Mouse (Mus musculus): ENCODE data around the gene Ube2z.

Ube2z gene

DNA sequence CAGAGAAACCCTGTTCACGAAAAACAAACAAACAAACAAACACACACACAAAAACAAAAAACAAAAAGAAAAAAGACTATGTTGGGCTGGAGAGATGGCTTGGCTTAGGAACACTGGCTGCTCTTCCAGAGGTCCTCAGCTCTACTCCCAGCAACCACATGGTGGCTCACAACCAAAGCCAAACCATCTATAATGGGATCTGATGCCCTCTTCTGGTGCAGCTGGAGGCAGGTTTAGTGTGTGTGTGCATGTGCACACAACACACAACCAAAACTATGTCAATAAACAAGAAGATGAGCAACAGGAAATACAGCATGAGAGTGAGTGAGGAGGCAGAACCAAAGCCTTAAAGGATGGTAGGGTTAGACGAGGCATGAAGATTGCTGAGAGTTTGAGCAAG is 33.5 kb downstream of the Ube2z start:
- Histone ChIP-seq H3K4me3 (replicated peaks; ENCODE audit: low read length) (no peak overlapping the region), H3K36me3 (ENCODE audit: insufficient read depth, low read length) (peaks cover 4% of the 10 kb centered on the region; the same call in 1 of the 2 replicates), H3K27me3 (ENCODE audit: insufficient read depth, low read length) (0 out of 2 replicates have a peak, but pooled peaks cover 8% of the 10 kb centered on the region), H3K4me1 (replicated peaks; ENCODE audit: low read depth, low read length) (peaks cover 29% of the 10 kb centered on the region), H3K9me3 (ENCODE audit: low read length) (no peaks in the 10 kb centered on the region)
- TF ChIP-seq NANOG (IDR thresholded peaks at IDR 0.05; ENCODE audit: borderline replicate concordance, low read length) (no peak), POU5F1 (IDR thresholded peaks at IDR 0.05; ENCODE audit: borderline replicate concordance, low read length) (no peak), CTCF (conservative IDR thresholded peaks at IDR 0.05; ENCODE audit: low read length) (peak; percentile 30; the same call in 1 of the 2 replicates)

DNA sequence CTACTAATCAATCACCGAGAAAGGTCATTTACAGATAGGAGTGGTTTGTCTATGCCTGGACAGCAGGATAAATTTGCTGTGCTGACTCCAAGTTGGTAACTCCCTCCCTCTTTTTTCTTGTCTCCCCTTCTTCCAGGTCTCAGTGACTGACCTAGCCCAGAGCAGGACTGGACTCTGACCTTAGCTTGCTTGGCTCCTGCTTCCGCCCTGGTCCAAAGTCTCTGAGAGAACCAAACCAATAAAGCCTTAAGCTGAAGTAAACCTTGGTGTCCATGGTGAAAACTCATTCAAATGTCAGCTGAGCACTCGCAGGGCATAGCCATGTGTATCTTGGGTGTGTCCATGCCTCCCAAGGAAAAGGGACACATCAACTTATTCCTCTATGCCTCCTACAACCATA is 34.6 kb downstream of the Ube2z start:
- Histone ChIP-seq H3K4me3 (replicated peaks; ENCODE audit: low read length) (no peak overlapping the region), H3K27me3 (ENCODE audit: insufficient read depth, low read length) (0 out of 2 replicates have a peak, but pooled peaks cover 8% of the 10 kb centered on the region), H3K36me3 (ENCODE audit: insufficient read depth, low read length) (no peaks in the 10 kb centered on the region), H3K9me3 (ENCODE audit: low read length) (no peaks in the 10 kb centered on the region), H3K4me1 (replicated peaks; ENCODE audit: low read depth, low read length) (peaks cover 23% of the 10 kb centered on the region)
- TF ChIP-seq POU5F1 (IDR thresholded peaks at IDR 0.05; ENCODE audit: borderline replicate concordance, low read length) = no peak
- TF ChIP-seq CTCF (conservative IDR thresholded peaks at IDR 0.05; ENCODE audit: low read length) = no peak
- TF ChIP-seq NANOG (IDR thresholded peaks at IDR 0.05; ENCODE audit: borderline replicate concordance, low read length) = no peak

DNA sequence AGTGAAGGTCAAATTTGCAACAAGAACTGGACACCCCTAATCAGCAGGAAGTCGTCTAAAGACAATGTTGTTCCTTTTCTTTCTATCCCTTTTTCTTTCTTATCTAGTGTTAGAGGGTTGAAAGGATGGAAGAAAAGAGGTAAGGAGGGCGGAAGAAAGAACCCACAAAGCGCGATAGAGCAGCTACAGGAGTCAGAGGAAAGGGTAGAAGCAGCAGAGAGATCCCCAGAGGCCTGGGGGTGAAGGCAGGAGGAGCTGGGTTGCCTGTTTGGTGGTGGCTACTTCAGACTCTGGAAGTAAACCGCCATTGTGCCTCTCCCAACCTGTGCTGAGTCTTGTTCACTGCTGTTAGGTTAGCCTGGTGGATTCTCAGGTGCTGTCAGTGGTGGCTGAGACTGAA is 37.1 kb downstream of the Ube2z start:
- Histone ChIP-seq H3K36me3 (ENCODE audit: insufficient read depth, low read length) (no peaks in the 10 kb centered on the region), H3K9me3 (ENCODE audit: low read length) (no peaks in the 10 kb centered on the region), H3K27me3 (ENCODE audit: insufficient read depth, low read length) (0 out of 2 replicates have a peak, but pooled peaks cover 8% of the 10 kb centered on the region), H3K4me3 (replicated peaks; ENCODE audit: low read length) (no peak overlapping the region), H3K4me1 (replicated peaks; ENCODE audit: low read depth, low read length) (peaks cover 15% of the 10 kb centered on the region; the same call in 1 of the 2 replicates)
- TF ChIP-seq CTCF (conservative IDR thresholded peaks at IDR 0.05; ENCODE audit: low read length) (no peak), POU5F1 (IDR thresholded peaks at IDR 0.05; ENCODE audit: borderline replicate concordance, low read length) (no peak), NANOG (IDR thresholded peaks at IDR 0.05; ENCODE audit: borderline replicate concordance, low read length) (no peak)

DNA sequence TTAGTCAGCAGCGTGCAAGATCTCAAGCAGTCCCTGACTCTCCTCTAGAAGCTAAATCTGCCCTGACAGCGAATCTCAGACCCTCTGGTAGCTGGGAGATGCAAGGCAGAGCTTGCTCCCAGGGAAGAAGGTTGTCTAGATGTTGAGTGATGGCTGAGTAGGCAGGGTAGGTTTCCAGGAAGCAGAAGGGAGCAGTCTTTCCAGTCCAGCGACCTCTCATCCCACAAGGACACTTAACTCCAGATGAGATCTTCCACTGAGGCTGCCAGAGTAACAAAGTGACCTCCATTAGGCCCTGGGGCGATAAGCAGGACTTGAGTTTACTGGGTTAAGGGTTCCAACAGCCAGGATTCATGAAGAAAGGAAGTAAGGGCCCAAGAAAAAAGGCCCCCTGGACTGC is 44.6 kb downstream of the Ube2z start:
- TF ChIP-seq POU5F1 (IDR thresholded peaks at IDR 0.05; ENCODE audit: borderline replicate concordance, low read length) (no peak), NANOG (IDR thresholded peaks at IDR 0.05; ENCODE audit: borderline replicate concordance, low read length) (no peak)
- Histone ChIP-seq H3K36me3 (ENCODE audit: insufficient read depth, low read length) (no peaks in the 10 kb centered on the region), H3K4me3 (replicated peaks; ENCODE audit: low read length) (peak overlapping the region; percentile 27; the same call in 1 of the 2 replicates), H3K27me3 (ENCODE audit: insufficient read depth, low read length) (no peaks in the 10 kb centered on the region), H3K9me3 (ENCODE audit: low read length) (no peaks in the 10 kb centered on the region), H3K4me1 (replicated peaks; ENCODE audit: low read depth, low read length) (peaks cover 65% of the 10 kb centered on the region)

DNA sequence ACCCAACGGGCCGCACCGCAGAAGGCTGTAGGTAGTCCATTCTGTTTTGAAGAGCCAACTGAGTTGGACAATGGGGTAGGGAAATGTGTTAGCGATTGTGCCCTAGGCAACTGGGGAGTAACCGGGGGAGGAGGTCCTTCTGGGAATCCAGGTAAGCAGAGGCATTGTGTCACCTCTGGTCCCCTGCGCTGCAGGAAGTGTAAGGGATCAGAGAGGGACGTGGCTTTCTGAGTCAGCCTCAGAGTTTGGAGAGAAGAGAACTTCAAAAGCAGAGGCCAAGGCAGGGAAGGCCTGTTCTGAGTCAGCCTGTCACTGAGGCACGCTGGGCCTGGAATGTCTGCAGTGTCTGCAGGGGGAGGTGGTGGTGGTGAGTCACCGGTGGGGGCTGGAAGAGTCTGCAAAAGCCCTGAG is 47.2 kb downstream of the Ube2z start:
- Histone ChIP-seq H3K27me3 (ENCODE audit: insufficient read depth, low read length) (no peaks in the 10 kb centered on the region), H3K36me3 (ENCODE audit: insufficient read depth, low read length) (no peaks in the 10 kb centered on the region), H3K4me3 (replicated peaks; ENCODE audit: low read length) (peak overlapping the region; percentile 51), H3K4me1 (replicated peaks; ENCODE audit: low read depth, low read length) (peaks cover 73% of the 10 kb centered on the region), H3K9me3 (ENCODE audit: low read length) (no peaks in the 10 kb centered on the region)
- no peak for TF ChIP-seq CTCF (conservative IDR thresholded peaks at IDR 0.05; ENCODE audit: low read length)
- TF ChIP-seq NANOG (IDR thresholded peaks at IDR 0.05; ENCODE audit: borderline replicate concordance, low read length) = peak; percentile 86

DNA sequence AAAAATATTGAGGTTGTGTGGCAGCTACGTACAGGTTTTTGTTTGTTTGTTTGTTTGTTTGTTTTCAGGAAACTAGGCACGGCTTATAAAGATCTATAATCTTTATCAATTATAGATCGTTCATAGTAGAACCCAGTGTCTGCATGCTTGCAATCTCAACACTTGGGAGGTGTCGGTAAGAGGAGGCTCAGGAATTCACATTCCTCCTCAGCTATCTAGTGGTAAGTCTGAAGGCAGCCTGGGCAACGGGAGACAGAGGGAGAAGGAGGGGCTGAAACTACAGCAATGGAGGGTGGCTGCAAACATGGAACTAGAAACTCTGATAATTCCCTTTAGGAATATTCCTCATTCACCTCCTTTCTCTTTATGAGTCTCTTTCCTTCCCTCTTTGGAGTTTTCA is 49.8 kb downstream of the Ube2z start:
- Histone ChIP-seq H3K27me3 (ENCODE audit: insufficient read depth, low read length) (no peaks in the 10 kb centered on the region), H3K4me1 (replicated peaks; ENCODE audit: low read depth, low read length) (peaks cover 85% of the 10 kb centered on the region), H3K4me3 (replicated peaks; ENCODE audit: low read length) (0 out of 2 replicates have a peak overlapping the region, but pooled peaks have one; percentile 3), H3K9me3 (ENCODE audit: low read length) (no peaks in the 10 kb centered on the region), H3K36me3 (ENCODE audit: insufficient read depth, low read length) (no peaks in the 10 kb centered on the region)
- no peak for TF ChIP-seq POU5F1 (IDR thresholded peaks at IDR 0.05; ENCODE audit: borderline replicate concordance, low read length)
- TF ChIP-seq CTCF (conservative IDR thresholded peaks at IDR 0.05; ENCODE audit: low read length) = no peak
- no peak for TF ChIP-seq NANOG (IDR thresholded peaks at IDR 0.05; ENCODE audit: borderline replicate concordance, low read length)

DNA sequence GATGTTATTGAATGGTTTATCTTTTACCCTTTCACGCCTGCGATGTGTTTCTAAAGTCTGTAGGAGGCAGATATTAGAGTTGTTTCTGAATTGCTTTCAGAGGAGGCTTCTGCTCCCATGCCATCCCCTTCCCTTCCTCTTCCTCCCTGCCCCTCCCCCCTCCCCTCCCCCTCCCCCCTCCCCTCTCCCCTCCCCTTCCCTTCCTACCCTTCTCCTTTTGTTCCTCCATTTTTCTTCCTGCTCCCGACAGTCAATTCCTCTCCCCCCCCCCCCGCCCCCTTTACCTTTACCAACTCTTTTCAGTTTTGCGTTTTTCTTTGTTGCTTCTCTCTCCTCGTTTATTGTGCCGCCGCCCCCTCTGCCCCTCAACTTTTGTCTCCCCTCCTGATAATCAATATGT is 53.2 kb downstream of the Ube2z start:
- Histone ChIP-seq H3K4me1 (replicated peaks; ENCODE audit: low read depth, low read length) (peaks cover 74% of the 10 kb centered on the region), H3K27me3 (ENCODE audit: insufficient read depth, low read length) (no peaks in the 10 kb centered on the region), H3K4me3 (replicated peaks; ENCODE audit: low read length) (0 out of 2 replicates have a peak overlapping the region, but pooled peaks have one; percentile 24), H3K36me3 (ENCODE audit: insufficient read depth, low read length) (no peaks in the 10 kb centered on the region), H3K9me3 (ENCODE audit: low read length) (no peaks in the 10 kb centered on the region)
- no peak for TF ChIP-seq NANOG (IDR thresholded peaks at IDR 0.05; ENCODE audit: borderline replicate concordance, low read length)
- no peak for TF ChIP-seq CTCF (conservative IDR thresholded peaks at IDR 0.05; ENCODE audit: low read length)
- no peak for TF ChIP-seq POU5F1 (IDR thresholded peaks at IDR 0.05; ENCODE audit: borderline replicate concordance, low read length)

DNA sequence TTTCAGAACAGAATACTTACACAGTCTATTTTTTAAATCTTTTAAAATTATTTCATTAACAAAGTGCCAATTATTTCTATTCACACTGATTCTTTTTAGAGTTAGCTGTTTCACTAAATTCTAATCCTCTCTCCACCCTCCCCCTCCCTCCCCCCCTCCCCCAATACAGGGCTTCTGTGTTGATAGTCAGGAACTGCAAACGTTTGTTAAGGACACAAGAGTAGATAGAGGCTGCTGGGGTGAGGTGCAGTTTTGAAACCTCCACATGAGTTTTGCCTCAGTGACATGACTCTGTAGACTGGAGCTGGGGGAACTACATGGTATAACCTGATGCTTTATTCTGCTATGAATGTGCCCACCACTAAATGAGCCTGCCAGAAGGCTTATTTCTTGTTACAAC is 56.4 kb downstream of the Ube2z start:
- Histone ChIP-seq H3K27me3 (ENCODE audit: insufficient read depth, low read length) (no peaks in the 10 kb centered on the region), H3K9me3 (ENCODE audit: low read length) (no peaks in the 10 kb centered on the region), H3K36me3 (ENCODE audit: insufficient read depth, low read length) (peaks cover 2% of the 10 kb centered on the region; the same call in 1 of the 2 replicates), H3K4me3 (replicated peaks; ENCODE audit: low read length) (no peak overlapping the region; the same call in 1 of the 2 replicates), H3K4me1 (replicated peaks; ENCODE audit: low read depth, low read length) (peaks cover 47% of the 10 kb centered on the region)
- TF ChIP-seq NANOG (IDR thresholded peaks at IDR 0.05; ENCODE audit: borderline replicate concordance, low read length) (no peak), POU5F1 (IDR thresholded peaks at IDR 0.05; ENCODE audit: borderline replicate concordance, low read length) (no peak), CTCF (conservative IDR thresholded peaks at IDR 0.05; ENCODE audit: low read length) (no peak)

All from E14TG2a.4 (cell line).